Mouse (Mus musculus): ENCODE results near the gene Cox6b2. TPM values are rescaled to one million over a fixed set of nuclear protein-coding genes. Genes with fewer than 3 reads are reported as not detected.
A peak's percentile ranks its signal among the peaks of the same experiment; 100 is the strongest.

Gene Cox6b2
- polyA plus RNA-seq, 1 experiment, result 27.5 TPM

DNA sequence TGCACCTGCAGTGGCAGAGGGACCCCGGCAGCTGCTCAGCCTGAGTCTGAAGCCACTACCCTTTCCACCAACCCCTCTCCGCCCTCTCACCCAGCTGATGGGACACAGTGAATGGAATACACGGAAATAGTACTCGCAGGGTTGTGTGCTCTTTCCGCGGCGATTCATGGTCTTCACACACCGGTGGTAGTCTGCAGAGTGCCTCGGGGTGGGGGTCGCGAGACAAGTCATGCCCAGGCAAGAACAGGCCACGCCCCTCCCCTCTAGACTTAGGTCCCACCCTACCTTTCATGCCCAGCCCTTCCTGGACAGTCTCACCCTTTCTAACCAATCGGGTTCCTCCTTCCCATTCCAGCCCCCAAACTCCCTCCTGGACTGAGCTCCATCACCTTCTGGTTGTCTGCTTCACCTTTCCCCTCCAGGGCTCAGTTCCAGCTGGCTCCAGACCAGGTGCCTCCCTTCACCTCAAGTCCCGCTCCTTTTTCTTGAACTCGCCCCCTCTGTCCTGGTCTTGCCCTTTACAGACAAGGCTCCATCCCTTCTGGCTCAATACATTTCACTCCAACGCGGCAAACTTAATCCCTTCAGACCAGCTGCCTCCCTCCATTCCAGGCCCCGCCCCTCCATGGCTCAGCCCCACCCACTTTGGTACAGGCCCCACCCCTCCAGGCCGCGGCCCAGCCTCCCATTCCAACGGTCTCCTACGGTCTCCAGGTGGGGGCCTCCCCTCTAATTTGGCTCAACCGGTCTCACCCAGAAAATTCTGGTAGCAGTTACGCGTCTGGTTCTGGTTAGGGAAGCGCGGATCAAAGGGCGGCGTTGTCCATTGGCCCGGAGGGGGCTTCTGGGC lies 698 bp downstream of the Cox6b2 start:
- DNase-seq (ENCODE audit: low read depth), result peak; percentile 49
- TF ChIP-seq POLR2A (IDR thresholded peaks at IDR 0.05; ENCODE audit: borderline replicate concordance, extremely low read depth, insufficient read depth, insufficient read length, poor library complexity, severe bottlenecking) (no peak), CTCF (IDR thresholded peaks at IDR 0.05; ENCODE audit: borderline replicate concordance, extremely low read depth, insufficient read depth, insufficient read length) (no peak)

DNA sequence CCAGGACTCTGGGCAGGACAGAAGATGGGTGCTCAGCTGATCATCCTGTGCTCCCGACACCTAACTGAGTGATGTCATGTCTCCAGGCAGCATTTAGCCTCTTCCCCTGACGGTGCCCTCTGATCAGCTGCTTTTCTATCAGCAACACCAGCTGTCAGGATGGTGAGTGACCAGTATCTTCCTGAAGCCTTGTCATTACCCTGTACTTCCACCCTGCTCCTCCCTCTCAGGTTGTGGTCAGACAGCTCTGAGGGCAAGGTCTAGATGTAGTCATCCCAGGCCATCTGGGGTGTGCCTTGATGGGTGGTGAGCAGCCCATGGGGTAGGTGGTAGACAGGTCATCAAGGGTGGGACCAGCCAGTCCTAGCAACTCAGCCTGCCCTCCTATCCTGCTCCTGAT lies 3.7 kb downstream of the Cox6b2 start:
- DNase-seq (ENCODE audit: low read depth), result no peak
- no peak for TF ChIP-seq POLR2A (IDR thresholded peaks at IDR 0.05; ENCODE audit: borderline replicate concordance, extremely low read depth, insufficient read depth, insufficient read length, poor library complexity, severe bottlenecking)

- TF ChIP-seq CTCF (IDR thresholded peaks at IDR 0.05; ENCODE audit: borderline replicate concordance, extremely low read depth, insufficient read depth, insufficient read length) (no peak), POLR2A (IDR thresholded peaks at IDR 0.05; ENCODE audit: borderline replicate concordance, extremely low read depth, insufficient read depth, insufficient read length, poor library complexity, severe bottlenecking) (no peak)
- no peak for DNase-seq (ENCODE audit: low read depth)
These were observed 4.6 kb downstream of the Cox6b2 start for GRCm38 (mm10) chr7:4748321-4748720.

GRCm38 (mm10) chr7:4747156-4747899 lies 5.6 kb downstream of the Cox6b2 start:
- no peak for TF ChIP-seq POLR2A (IDR thresholded peaks at IDR 0.05; ENCODE audit: borderline replicate concordance, extremely low read depth, insufficient read depth, insufficient read length, poor library complexity, severe bottlenecking)

DNA sequence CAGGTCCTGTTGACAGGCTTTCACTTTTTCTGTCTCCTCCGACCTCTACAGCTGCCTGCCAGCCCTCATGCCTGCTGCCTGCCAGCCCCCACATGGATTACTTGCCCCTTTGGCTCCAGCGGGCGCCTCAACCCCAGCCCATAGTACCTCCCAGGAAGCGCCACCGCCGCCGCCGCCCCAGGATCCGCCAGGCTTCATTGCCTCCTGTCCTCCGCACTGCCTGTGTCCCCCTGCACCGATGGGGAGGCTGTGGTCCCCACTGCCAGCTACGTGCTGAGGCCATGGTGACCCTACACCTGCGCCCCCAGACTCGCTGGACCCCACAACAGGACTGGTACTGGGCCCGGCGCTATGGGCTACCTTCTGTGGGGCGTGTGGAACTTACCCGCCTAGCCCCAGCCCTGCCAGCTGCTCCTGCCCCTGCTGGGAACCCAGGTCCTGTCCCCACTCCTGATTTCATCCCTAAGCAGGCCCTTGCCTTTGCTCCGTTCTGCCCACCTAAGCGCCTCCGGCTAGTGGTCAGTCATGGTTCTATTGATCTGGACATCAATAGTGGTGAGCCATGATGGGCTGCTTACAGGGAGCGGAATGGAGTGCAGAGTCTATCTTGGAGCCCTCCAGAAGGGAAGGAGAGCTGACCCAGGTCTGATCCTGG lies 6.4 kb downstream of the Cox6b2 start:
- DNase-seq (ENCODE audit: low read depth), result no peak
- TF ChIP-seq CTCF (IDR thresholded peaks at IDR 0.05; ENCODE audit: borderline replicate concordance, extremely low read depth, insufficient read depth, insufficient read length), result no peak
- no peak for TF ChIP-seq POLR2A (IDR thresholded peaks at IDR 0.05; ENCODE audit: borderline replicate concordance, extremely low read depth, insufficient read depth, insufficient read length, poor library complexity, severe bottlenecking)

More at GRCm38 (mm10) chr7:4747156-4747899, 5.6 kb downstream of the Cox6b2 start:
- no peak for DNase-seq (ENCODE audit: low read depth)

GRCm38 (mm10) chr7:4744886-4745285 lies 8.0 kb downstream of the Cox6b2 start:
- DNase-seq (ENCODE audit: low read depth), result no peak
- TF ChIP-seq POLR2A (IDR thresholded peaks at IDR 0.05; ENCODE audit: borderline replicate concordance, extremely low read depth, insufficient read depth, insufficient read length, poor library complexity, severe bottlenecking) (no peak), CTCF (IDR thresholded peaks at IDR 0.05; ENCODE audit: borderline replicate concordance, extremely low read depth, insufficient read depth, insufficient read length) (no peak)

- TF ChIP-seq CTCF (IDR thresholded peaks at IDR 0.05; ENCODE audit: borderline replicate concordance, extremely low read depth, insufficient read depth, insufficient read length) (no peak), POLR2A (IDR thresholded peaks at IDR 0.05; ENCODE audit: borderline replicate concordance, extremely low read depth, insufficient read depth, insufficient read length, poor library complexity, severe bottlenecking) (no peak)
- no peak for DNase-seq (ENCODE audit: low read depth)
These were observed 9.5 kb downstream of the Cox6b2 start for GRCm38 (mm10) chr7:4743354-4743753.

DNA sequence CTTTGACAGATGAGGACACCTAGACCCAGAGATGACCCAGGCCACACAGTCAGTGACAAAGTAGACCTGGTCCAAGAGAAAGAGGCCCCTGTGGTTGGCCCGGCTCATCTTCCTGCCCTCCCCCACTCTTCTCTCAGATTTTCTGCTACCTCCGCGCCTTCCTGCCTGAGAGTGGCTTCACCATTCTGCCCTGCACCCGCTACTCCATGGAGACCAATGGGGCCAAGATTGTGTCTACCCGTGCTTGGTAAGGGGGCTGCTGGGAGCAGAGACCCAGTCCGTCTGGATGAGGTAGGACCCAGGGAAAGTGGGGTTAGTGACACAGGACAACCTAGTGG lies 10.4 kb downstream of the Cox6b2 start:
- TF ChIP-seq CTCF (IDR thresholded peaks at IDR 0.05; ENCODE audit: borderline replicate concordance, extremely low read depth, insufficient read depth, insufficient read length) (no peak), POLR2A (IDR thresholded peaks at IDR 0.05; ENCODE audit: borderline replicate concordance, extremely low read depth, insufficient read depth, insufficient read length, poor library complexity, severe bottlenecking) (no peak)

GRCm38 (mm10) chr7:4741672-4742481 lies 11.0 kb downstream of the Cox6b2 start:
- no peak for TF ChIP-seq POLR2A (IDR thresholded peaks at IDR 0.05; ENCODE audit: borderline replicate concordance, extremely low read depth, insufficient read depth, insufficient read length, poor library complexity, severe bottlenecking)
- TF ChIP-seq CTCF (IDR thresholded peaks at IDR 0.05; ENCODE audit: borderline replicate concordance, extremely low read depth, insufficient read depth, insufficient read length), result no peak
- no peak for DNase-seq (ENCODE audit: low read depth)

More for the DNA sequence above, 10.4 kb downstream of the Cox6b2 start:
- DNase-seq (ENCODE audit: low read depth), result no peak

DNA sequence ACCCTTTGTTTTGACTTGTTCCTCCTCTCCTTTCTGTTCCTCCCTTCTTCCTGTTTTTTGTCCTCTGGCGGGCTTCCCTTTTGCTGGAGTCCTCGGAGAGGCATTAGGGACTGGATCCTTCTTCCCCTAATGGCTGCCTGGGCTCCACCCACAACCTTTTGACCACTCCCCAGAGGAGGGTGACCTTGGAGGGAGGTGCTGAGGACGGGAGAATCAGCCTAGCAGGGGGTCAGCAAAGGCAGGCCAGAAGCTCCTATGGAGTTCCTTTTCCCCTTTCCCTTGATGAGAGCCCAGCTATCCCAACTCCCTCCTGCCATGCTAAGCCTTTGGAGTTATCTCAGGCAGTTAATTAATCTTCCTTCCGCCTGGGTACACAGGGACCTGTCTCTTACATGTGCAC lies 11.7 kb downstream of the Cox6b2 start:
- DNase-seq (ENCODE audit: low read depth), result peak; percentile 58
- TF ChIP-seq CTCF (IDR thresholded peaks at IDR 0.05; ENCODE audit: borderline replicate concordance, extremely low read depth, insufficient read depth, insufficient read length), result no peak
- no peak for TF ChIP-seq POLR2A (IDR thresholded peaks at IDR 0.05; ENCODE audit: borderline replicate concordance, extremely low read depth, insufficient read depth, insufficient read length, poor library complexity, severe bottlenecking)

DNA sequence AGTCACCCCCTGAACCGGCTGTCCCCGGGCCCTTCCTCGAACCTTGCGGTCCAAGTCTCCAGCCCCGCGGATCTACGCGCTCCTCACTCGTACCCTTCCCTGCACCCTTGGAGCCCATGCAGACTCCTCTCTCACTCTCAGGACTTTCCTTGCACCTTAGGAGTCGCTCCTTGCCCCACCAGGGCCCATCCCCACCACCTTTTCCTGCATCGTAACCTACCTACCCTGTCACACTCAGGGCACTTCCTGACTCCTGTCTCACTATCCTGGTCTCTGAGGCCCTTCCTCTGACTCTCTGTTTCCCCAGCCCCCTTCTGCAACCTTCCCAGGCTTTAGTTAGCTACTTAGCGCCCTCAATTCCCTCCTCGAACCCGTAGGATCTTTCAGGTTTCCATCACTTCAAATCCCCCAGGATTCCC lies 12.6 kb downstream of the Cox6b2 start:
- no peak for DNase-seq (ENCODE audit: low read depth)
- TF ChIP-seq CTCF (IDR thresholded peaks at IDR 0.05; ENCODE audit: borderline replicate concordance, extremely low read depth, insufficient read depth, insufficient read length) (no peak), POLR2A (IDR thresholded peaks at IDR 0.05; ENCODE audit: borderline replicate concordance, extremely low read depth, insufficient read depth, insufficient read length, poor library complexity, severe bottlenecking) (no peak)

Measured in brain, embryonic 14.5 days (tissue).